Mouse (Mus musculus) liver, embryonic 13.5 days (tissue): ENCODE measurements around the gene Flt3l. TPM values are rescaled to one million over a fixed set of nuclear protein-coding genes. Genes with fewer than 3 reads are reported as not detected.

Experiments
- ATAC-seq: fragments of 200-750 bp; cut with Nextera tagmentation; 2 replicates; pipeline ENCODE4 v1.8.0; 2017; ENCODE audit warnings: low read depth, mild to moderate bottlenecking, moderate number of reproducible peaks, moderate library complexity
- DNase-seq: peaks from one replicate; pipeline ENCODE4 v3.0.0; 2022
- H3K27ac ChIP-seq: fragments of 300-500 bp; sonication (generic); 2 replicates; pipeline ENCODE4 v1.5.1; 2015; ENCODE audit warnings: moderate library complexity, mild to moderate bottlenecking, inconsistent platforms
- H3K27me3 ChIP-seq: fragments of 300-500 bp; sonication (generic); 2 replicates; pipeline ENCODE4 v1.6.1; 2015; ENCODE audit warnings: mild to moderate bottlenecking, inconsistent platforms
- H3K36me3 ChIP-seq: fragments of 300-500 bp; sonication (generic); 2 replicates; pipeline ENCODE4 v1.6.1; 2015; ENCODE audit warnings: mild to moderate bottlenecking, inconsistent platforms
- H3K4me1 ChIP-seq: fragments of 300-500 bp; sonication (generic); replicated peaks from 2 replicates; pipeline ENCODE4 v1.6.1; 2015; ENCODE audit warnings: inconsistent platforms
- H3K4me2 ChIP-seq: fragments of 300-500 bp; sonication (generic); 2 replicates; pipeline ENCODE4 v1.6.1; 2015; ENCODE audit warnings: inconsistent platforms, mild to moderate bottlenecking, moderate library complexity
- H3K4me3 ChIP-seq: fragments of 300-500 bp; sonication (generic); replicated peaks from 2 replicates; pipeline ENCODE4 v1.5.1; 2015; ENCODE audit warnings: mild to moderate bottlenecking, inconsistent platforms
- H3K9ac ChIP-seq: fragments of 300-500 bp; sonication (generic); 2 replicates; pipeline ENCODE4 v1.6.1; 2015; ENCODE audit warnings: mild to moderate bottlenecking, inconsistent platforms
- H3K9me3 ChIP-seq: fragments of 300-500 bp; sonication (generic); replicated peaks from 2 replicates; pipeline ENCODE4 v1.6.1; 2016; ENCODE audit warnings: inconsistent platforms
- WGBS: fragments of 180-500 bp; shearing (Covaris S2); methylation state at CpG from one replicate; pipeline ENCODE4 v1.1.7; 2015; ENCODE audit not compliant: insufficient replicate concordance; 5-methylcytosine and 5-hydroxymethylcytosine counted together
- microRNA counts: library from miRNA; unstranded; fragments of <30 nt; microRNA quantifications from one replicate; lab custom pipeline; 2016
- microRNA-seq: library from miRNA; unstranded; fragments of <30 nt; microRNA quantifications from one replicate; pipeline ENCODE4, GENCODE M21; 2016
- polyA plus RNA-seq: library from polyadenylated mRNA; unstranded; fragments of >200 nt; fragmentation: Nextera tagmentation; extraction: Ambion mirVana; gene quantifications from 2 replicates; pipeline ENCODE4 v1.2.1, GENCODE M21; 2015

The Flt3l gene
- polyA plus RNA-seq, 1 experiment from 2014 or later = 5.4 TPM

DNA sequence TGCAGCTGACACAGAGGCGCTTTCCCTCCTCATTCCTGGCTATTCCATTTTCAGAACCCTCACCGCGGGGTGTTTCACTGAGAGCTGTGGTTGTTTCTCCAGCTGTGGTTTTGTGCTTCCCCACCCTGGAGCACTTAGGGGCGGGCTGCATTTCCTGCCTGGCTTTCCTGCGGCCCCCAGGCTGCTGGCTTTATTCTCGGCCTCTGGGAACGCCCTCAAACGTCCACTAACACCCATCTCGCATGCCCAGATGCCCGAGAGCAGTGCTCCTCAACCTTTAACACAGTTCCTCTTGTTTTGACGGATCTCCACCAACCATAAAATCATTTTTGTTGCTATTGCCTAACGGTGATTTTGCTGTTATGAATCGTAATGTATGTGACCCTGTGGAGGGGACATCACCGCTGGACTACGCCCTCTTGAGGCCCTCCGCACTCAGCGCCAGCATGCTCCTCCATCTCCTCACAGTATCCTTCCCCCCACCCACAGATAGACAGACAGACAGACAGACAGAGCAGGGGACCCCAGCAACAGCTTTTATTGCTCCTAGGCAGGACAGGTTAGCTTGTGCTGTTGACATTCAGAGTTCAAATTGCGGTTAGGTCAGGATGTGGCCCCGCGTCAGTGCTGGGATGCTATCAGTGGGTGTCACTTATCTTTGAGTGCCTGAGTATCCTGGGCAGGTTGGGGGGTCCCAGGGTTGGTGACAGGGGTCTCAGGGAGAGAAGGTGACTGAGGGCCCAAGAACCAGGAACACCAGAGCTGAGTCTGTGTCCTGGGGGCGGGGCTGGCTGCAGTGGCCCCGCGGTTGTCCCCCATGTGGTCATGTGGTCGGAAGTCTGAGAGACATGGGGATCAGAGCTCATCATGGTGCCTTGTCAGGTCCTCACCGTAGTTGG, 53.6 kb downstream of the Flt3l start:
- Histone ChIP-seq H3K27me3 (no peaks in the 10 kb centered on the region), H3K4me2 (peak overlapping the region; percentile 63), H3K36me3 (peaks cover 17% of the 10 kb centered on the region), H3K4me3 (peak overlapping the region; percentile 42), H3K4me1 (peaks cover 36% of the 10 kb centered on the region), H3K9me3 (no peaks in the 10 kb centered on the region), H3K9ac (peak overlapping the region; percentile 53), H3K27ac (peak overlapping the region; percentile 67)
- DNase-seq = no peak
- WGBS = 13% methylated on average over 25 of the region's 25 CpGs
- peak; percentile 29 for ATAC-seq

DNA sequence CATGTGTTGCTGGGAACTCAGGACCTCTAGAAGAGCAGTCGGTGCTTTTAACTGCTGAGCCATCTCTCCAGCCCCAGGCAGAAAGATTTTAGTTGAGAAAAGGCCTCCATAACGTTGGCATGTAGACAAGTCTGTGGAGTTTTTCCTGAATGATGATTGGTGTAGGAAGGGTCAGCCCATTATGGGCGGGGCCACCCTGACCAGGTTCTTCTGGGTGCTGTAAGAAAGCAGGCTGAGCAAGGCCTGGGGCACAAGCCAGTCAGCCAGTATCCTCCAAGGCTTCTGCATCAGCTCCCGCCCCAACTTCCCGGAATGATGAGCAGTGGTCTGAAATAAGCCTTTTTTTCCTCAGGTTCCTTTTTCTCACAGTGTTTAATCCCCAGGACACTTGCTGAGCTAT, 55.2 kb downstream of the Flt3l start:
- H3K4me2 ChIP-seq = no peak overlapping the region
- H3K27me3 ChIP-seq = no peaks in the 10 kb centered on the region
- no peak overlapping the region for H3K4me3 ChIP-seq
- no peak overlapping the region for H3K9ac ChIP-seq
- no peak for ATAC-seq
- DNase-seq = no peak
- WGBS = 51% methylated on average over 5 of the region's 5 CpGs
- peaks cover 36% of the 10 kb centered on the region for H3K4me1 ChIP-seq
- H3K27ac ChIP-seq = no peak overlapping the region
- no peaks in the 10 kb centered on the region for H3K9me3 ChIP-seq
- H3K36me3 ChIP-seq = peaks cover 24% of the 10 kb centered on the region

DNA sequence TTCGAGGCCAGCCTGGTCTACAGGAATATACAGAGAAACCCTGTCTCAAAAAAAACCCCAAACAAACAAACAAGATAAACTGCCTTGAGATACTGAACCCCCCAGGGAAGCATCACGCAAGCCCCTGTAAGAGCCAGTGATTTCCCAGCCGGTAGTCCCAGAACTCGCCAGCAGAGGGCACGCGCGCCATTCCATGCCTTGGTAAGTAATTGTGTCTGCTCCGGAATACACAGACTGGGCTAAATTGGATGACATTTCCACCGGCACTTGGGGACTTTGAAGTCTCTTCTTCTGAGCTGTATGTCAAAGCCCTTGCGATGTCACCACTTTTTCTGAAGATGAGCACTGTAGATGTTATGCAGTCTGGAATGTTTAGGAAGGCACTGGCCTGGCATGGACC, 56.4 kb downstream of the Flt3l start:
- DNase-seq = peak; percentile 76
- no peak overlapping the region for H3K4me2 ChIP-seq
- H3K4me1 ChIP-seq = peaks cover 46% of the 10 kb centered on the region
- no peaks in the 10 kb centered on the region for H3K9me3 ChIP-seq
- peaks cover 33% of the 10 kb centered on the region for H3K36me3 ChIP-seq
- ATAC-seq = no peak
- H3K9ac ChIP-seq = no peak overlapping the region
- H3K27me3 ChIP-seq = no peaks in the 10 kb centered on the region
- WGBS = 2% methylated on average over 10 of the region's 10 CpGs
- H3K27ac ChIP-seq = no peak overlapping the region
- no peak overlapping the region for H3K4me3 ChIP-seq

MicroRNAs encoded within 50 kb of the gene (microRNA counts, 519-probe panel; counts per million panel counts)
- microRNA mmu-miR-150 (lab: Ali Mortazavi, UCI) = 2,235 counts per million, percentile 8 among the panel's probes with 10 or more counts

Small RNA genes within 50 kb of the gene (microRNA-seq; reads per million reads assigned to microRNA genes)
- gene Mir150 = 30.0 reads per million, percentile 38 among the genes with 10 or more reads in this experiment
- gene Mir5121 = 47.3 reads per million, percentile 42 among the genes with 10 or more reads in this experiment
- not detected for gene Mir7055

Other genes starting within 250 kb of the Flt3l start
- gene Med25, start 243.7 kb downstream of the Flt3l start, polyA plus RNA-seq = 47.2 and 51.2 TPM in 2 replicates
- gene Fuz, start 240.4 kb downstream of the Flt3l start, polyA plus RNA-seq = 7.2 and 7.5 TPM in 2 replicates
- gene Ap2a1, start 206.9 kb downstream of the Flt3l start, polyA plus RNA-seq = 69.5 and 82.4 TPM in 2 replicates
- gene Tsks, start 193.2 kb downstream of the Flt3l start, polyA plus RNA-seq = 0.07 and 0.22 TPM in 2 replicates
- 1.9 and 2.3 TPM in 2 replicates for gene Cpt1c, start 161.6 kb downstream of the Flt3l start, polyA plus RNA-seq
- 214 and 220 TPM in 2 replicates for gene Prmt1, start 149.9 kb downstream of the Flt3l start, polyA plus RNA-seq
- 41.0 and 42.4 TPM in 2 replicates for gene Irf3, start 138.8 kb downstream of the Flt3l start, polyA plus RNA-seq
- 18.2 and 20.1 TPM in 2 replicates for gene Bcl2l12, start 137.7 kb downstream of the Flt3l start, polyA plus RNA-seq
- 10.4 and 11.8 TPM in 2 replicates for gene Scaf1, start 120.1 kb downstream of the Flt3l start, polyA plus RNA-seq
- gene Rras, start 118.5 kb downstream of the Flt3l start, polyA plus RNA-seq = 14.4 and 15.0 TPM in 2 replicates
- gene Prr12, start 83.6 kb downstream of the Flt3l start, polyA plus RNA-seq = 1.7 and 2.2 TPM in 2 replicates
- 31.5 and 32.0 TPM in 2 replicates for gene Nosip, start 74.0 kb downstream of the Flt3l start, polyA plus RNA-seq
- 7.1 and 7.8 TPM in 2 replicates for gene Prrg2, start 73.8 kb downstream of the Flt3l start, polyA plus RNA-seq
- gene Rcn3, start 44.2 kb downstream of the Flt3l start, polyA plus RNA-seq = 35.6 and 38.7 TPM in 2 replicates
- 29.2 and 31.9 TPM in 2 replicates for gene Fcgrt, start 32.6 kb downstream of the Flt3l start, polyA plus RNA-seq
- 1,277 and 1,372 TPM in 2 replicates for gene Rps11, start 12.0 kb downstream of the Flt3l start, polyA plus RNA-seq
- gene Rpl13a, start 7.7 kb downstream of the Flt3l start, polyA plus RNA-seq = 972 and 1,063 TPM in 2 replicates
- gene Gm45713, start 201 bp downstream of the Flt3l start, polyA plus RNA-seq = 0.12 and 0.37 TPM in 2 replicates
- 51.7 and 54.8 TPM in 2 replicates for gene Pih1d1, start 17.9 kb upstream of the Flt3l start, polyA plus RNA-seq
- gene Aldh16a1, start 18.2 kb upstream of the Flt3l start, polyA plus RNA-seq = 28.0 and 30.3 TPM in 2 replicates
- not detected in 2 replicates for gene Slc17a7, start 27.5 kb upstream of the Flt3l start, polyA plus RNA-seq
- gene Gfy, start 43.1 kb upstream of the Flt3l start, polyA plus RNA-seq = not detected in 2 replicates
- not detected in 2 replicates for gene Pth2, start 44.6 kb upstream of the Flt3l start, polyA plus RNA-seq
- gene Ccdc155, start 68.5 kb upstream of the Flt3l start, polyA plus RNA-seq = 0.07 and 0.14 TPM in 2 replicates
- 2.6 and 2.8 TPM in 2 replicates for gene Dkkl1, start 75.7 kb upstream of the Flt3l start, polyA plus RNA-seq
- gene Tead2, start 79.3 kb upstream of the Flt3l start, polyA plus RNA-seq = 11.8 and 12.0 TPM in 2 replicates
- gene Cd37, start 102.7 kb upstream of the Flt3l start, polyA plus RNA-seq = 10.3 and 10.8 TPM in 2 replicates
- gene Slc6a16, start 104.7 kb upstream of the Flt3l start, polyA plus RNA-seq = not detected in 2 replicates
- gene Slc6a21, start 141.1 kb upstream of the Flt3l start, polyA plus RNA-seq = not detected in 2 replicates
- 0.85 and 1.3 TPM in 2 replicates for gene Trpm4, start 197.3 kb upstream of the Flt3l start, polyA plus RNA-seq
- 0.12 and 0.15 TPM in 2 replicates for gene Hrc, start 198.9 kb upstream of the Flt3l start, polyA plus RNA-seq
- 0.24 and 0.25 TPM in 2 replicates for gene Ppfia3, start 230.6 kb upstream of the Flt3l start, polyA plus RNA-seq
- gene Lin7b, start 234.2 kb upstream of the Flt3l start, polyA plus RNA-seq = not detected in 2 replicates